Mouse (Mus musculus) intestine, embryonic 14.5 days (tissue): ENCODE data around the gene Cdc42bpg. TPM values are rescaled to one million over a fixed set of nuclear protein-coding genes. Genes with fewer than 3 reads are reported as not detected.

ENCODE experiments used
- ATAC-seq: fragments of 200-750 bp; cut with Nextera tagmentation; replicated peaks from 2 replicates; pipeline ENCODE4 v1.8.0; 2017; ENCODE audit warnings: low read depth, moderate number of reproducible peaks, moderate TSS enrichment, moderate library complexity; ENCODE audit not compliant: low FRiP score, low TSS enrichment
- DNase-seq: peaks from one replicate; pipeline ENCODE4 v3.0.0-alpha.2; 2018; ENCODE audit warnings: low spot score
- H3K27ac ChIP-seq: fragments of 300-500 bp; sonication (generic); 2 replicates; pipeline ENCODE4 v1.5.1; 2014; ENCODE audit warnings: low read depth, mild to moderate bottlenecking, control low read depth
- H3K27me3 ChIP-seq: fragments of 300-500 bp; sonication (generic); replicated peaks from 2 replicates; pipeline ENCODE4 v1.6.1; 2014; ENCODE audit warnings: low read length, control low read depth; ENCODE audit not compliant: control insufficient read depth, insufficient read depth
- H3K36me3 ChIP-seq: fragments of 300-500 bp; sonication (generic); 2 replicates; pipeline ENCODE4 v1.6.1; 2014; ENCODE audit warnings: low read length, control low read depth; ENCODE audit not compliant: control insufficient read depth, insufficient read depth
- H3K4me1 ChIP-seq: fragments of 300-500 bp; sonication (generic); replicated peaks from 2 replicates; pipeline ENCODE4 v1.6.1; 2014; ENCODE audit warnings: low read length, control low read depth, mixed read lengths; ENCODE audit not compliant: control insufficient read depth, insufficient read depth
- H3K4me2 ChIP-seq: fragments of 300-500 bp; sonication (generic); 2 replicates; pipeline ENCODE4 v1.6.1; 2014; ENCODE audit warnings: low read length
- H3K4me3 ChIP-seq: fragments of 300-500 bp; sonication (generic); 2 replicates; pipeline ENCODE4 v1.5.1; 2014; ENCODE audit warnings: low read depth, low read length, control low read depth, mixed read lengths
- H3K9ac ChIP-seq: fragments of 300-500 bp; sonication (generic); 2 replicates; pipeline ENCODE4 v1.6.1; 2014; ENCODE audit warnings: mild to moderate bottlenecking, low read length
- H3K9me3 ChIP-seq: fragments of 300-500 bp; sonication (generic); 2 replicates; pipeline ENCODE4 v1.6.1; 2016; ENCODE audit warnings: low read length, control low read depth; ENCODE audit not compliant: control insufficient read depth
- WGBS: fragments of 180-500 bp; shearing (Covaris S2); extraction: QIAGEN DNeasy Blood & Tissue Kit; methylation state at CpG from one replicate; pipeline ENCODE4 v1.1.7; 2014; 5-methylcytosine and 5-hydroxymethylcytosine counted together
- polyA plus RNA-seq: library from polyadenylated mRNA; unstranded; fragments of >200 nt; fragmentation: Nextera tagmentation; extraction: Ambion mirVana; gene quantifications from 2 replicates; pipeline ENCODE4 v1.2.1, GENCODE M21; 2014

The Cdc42bpg gene
- polyA plus RNA-seq, 1 experiment from 2014 or later: 1.5 TPM

GRCm38 (mm10) chr19:6321786-6322621, 15.7 kb downstream of the Cdc42bpg start:
- 70% methylated on average over 33 of the region's 33 CpGs for WGBS
- no peak for DNase-seq
- ATAC-seq: peak; percentile 56
- no peaks in the 10 kb centered on the region for H3K27me3 ChIP-seq
- H3K4me1 ChIP-seq: no peaks in the 10 kb centered on the region
- H3K4me3 ChIP-seq: no peak overlapping the region
- H3K9me3 ChIP-seq: no peaks in the 10 kb centered on the region
- H3K36me3 ChIP-seq: peaks cover 47% of the 10 kb centered on the region
- no peak overlapping the region for H3K9ac ChIP-seq
- no peak overlapping the region for H3K27ac ChIP-seq
- H3K4me2 ChIP-seq: no peak overlapping the region

DNA sequence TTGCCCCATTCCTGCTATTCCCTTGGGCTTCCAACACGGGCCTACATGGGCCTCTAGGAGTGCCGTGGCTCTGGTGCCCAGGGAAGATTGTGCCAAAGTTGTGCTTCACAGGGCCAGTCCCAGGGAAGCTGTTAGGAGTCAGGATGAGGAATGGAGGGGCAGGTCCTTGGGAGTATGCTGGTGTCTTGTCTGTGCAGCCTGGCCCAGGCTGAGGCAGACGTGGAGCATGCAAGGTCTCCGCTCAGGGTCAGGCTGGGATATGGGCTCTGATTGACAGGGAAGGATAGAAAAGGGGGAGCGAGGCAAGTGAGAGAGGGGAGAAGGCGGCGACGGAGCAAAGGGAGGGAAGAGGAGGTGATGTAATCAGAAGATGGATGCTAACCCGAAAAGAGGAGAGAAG, 18.5 kb downstream of the Cdc42bpg start:
- H3K4me2 ChIP-seq: no peak overlapping the region
- no peaks in the 10 kb centered on the region for H3K27me3 ChIP-seq
- no peak overlapping the region for H3K4me3 ChIP-seq
- ATAC-seq: no peak
- H3K9me3 ChIP-seq: no peaks in the 10 kb centered on the region
- no peaks in the 10 kb centered on the region for H3K4me1 ChIP-seq
- peaks cover 26% of the 10 kb centered on the region for H3K36me3 ChIP-seq
- no peak for DNase-seq
- WGBS: 85% methylated on average over 9 of the region's 9 CpGs
- no peak overlapping the region for H3K27ac ChIP-seq
- no peak overlapping the region for H3K9ac ChIP-seq

DNA sequence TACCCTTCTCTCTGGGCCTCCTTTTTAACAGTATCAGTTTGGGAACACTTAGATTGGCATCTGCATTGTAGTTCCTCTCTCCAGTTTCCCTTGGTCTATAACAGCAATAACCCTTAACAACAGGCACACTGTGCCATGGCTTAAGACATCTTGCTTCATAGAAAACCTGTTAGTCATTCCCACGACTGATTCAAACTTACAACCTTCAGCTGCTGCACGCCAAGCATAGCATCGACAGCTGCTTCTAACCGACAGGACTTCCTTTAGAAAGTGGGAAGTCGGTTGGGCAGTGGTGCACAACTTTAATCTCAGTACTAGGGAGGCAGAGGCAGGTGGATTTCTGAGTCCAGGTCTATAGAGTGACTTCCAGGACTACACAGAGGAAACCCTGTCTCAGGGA, 24.9 kb downstream of the Cdc42bpg start:
- DNase-seq: no peak
- Histone ChIP-seq H3K9me3 (no peaks in the 10 kb centered on the region), H3K27me3 (no peaks in the 10 kb centered on the region), H3K27ac (no peak overlapping the region), H3K36me3 (no peaks in the 10 kb centered on the region), H3K9ac (no peak overlapping the region), H3K4me2 (no peak overlapping the region), H3K4me1 (peaks cover 7% of the 10 kb centered on the region), H3K4me3 (no peak overlapping the region)
- ATAC-seq: no peak
- 63% methylated on average over 5 of the region's 5 CpGs for WGBS

GRCm38 (mm10) chr19:6331719-6332516, 25.7 kb downstream of the Cdc42bpg start:
- Histone ChIP-seq H3K9me3 (no peaks in the 10 kb centered on the region), H3K27ac (no peak overlapping the region), H3K36me3 (peaks cover under 1% of the 10 kb centered on the region), H3K4me2 (peak overlapping the region; percentile 35), H3K4me1 (peaks cover 13% of the 10 kb centered on the region), H3K9ac (no peak overlapping the region), H3K27me3 (no peaks in the 10 kb centered on the region), H3K4me3 (no peak overlapping the region)
- DNase-seq: peak; percentile 83
- 24% methylated on average over 13 of the region's 13 CpGs for WGBS
- ATAC-seq: no peak

DNA sequence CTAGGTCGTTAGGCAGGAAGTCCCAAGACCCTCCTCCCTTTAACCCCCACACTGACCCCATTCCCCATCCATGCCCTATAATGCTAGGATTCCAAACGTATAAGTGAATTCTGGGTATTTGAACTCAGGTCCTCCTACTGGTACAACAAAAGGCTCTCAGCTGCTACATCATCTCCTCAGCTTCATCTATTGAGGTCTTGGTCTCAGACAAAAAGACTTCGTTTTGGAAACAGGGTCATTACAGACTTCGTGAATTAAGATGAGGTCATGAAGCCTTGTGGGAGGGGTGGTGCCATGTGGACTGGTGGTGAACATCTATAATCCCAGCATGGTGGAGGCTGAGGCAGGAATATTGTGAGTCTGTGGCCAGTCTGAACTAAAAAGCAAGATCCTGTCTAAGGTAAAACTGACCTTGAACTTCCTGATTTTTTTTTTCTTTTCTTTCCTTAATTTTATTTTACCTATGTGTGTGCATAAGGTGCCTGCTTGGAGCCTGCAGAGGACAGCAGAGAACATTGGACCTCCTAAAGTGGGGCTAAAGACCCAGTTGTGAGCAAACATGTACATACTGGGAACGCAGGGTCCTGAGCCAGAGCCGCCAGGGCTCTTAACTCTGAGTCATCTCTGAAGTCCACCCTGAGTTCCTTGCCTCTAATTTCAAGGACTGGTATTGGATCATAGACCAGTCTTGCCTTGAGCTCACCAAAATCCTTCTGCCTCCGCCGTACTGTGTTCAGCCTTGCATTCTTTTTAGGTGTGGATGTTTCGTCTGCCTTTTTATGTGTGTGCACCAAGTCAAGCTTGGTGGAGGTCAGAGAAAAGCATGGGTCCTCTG, 27.7 kb downstream of the Cdc42bpg start:
- DNase-seq (no peak), ATAC-seq (peak; percentile 8; the same call in 1 of the 2 replicates)
- Histone ChIP-seq H3K27me3 (no peaks in the 10 kb centered on the region), H3K4me3 (peak overlapping the region; percentile 58; the same call in 1 of the 2 replicates), H3K4me2 (peak overlapping the region; percentile 92), H3K4me1 (peaks cover 13% of the 10 kb centered on the region), H3K27ac (peak overlapping the region; percentile 79), H3K9me3 (no peaks in the 10 kb centered on the region), H3K9ac (peak overlapping the region; percentile 34; the same call in 1 of the 2 replicates), H3K36me3 (peaks cover 22% of the 10 kb centered on the region)
- 66% methylated on average over 9 of the region's 9 CpGs for WGBS

GRCm38 (mm10) chr19:6334673-6335457, 28.6 kb downstream of the Cdc42bpg start, which contains the start of gene Men1:
TSS of gene Men1 (plus strand) at chr19:6334979.
- Histone ChIP-seq H3K4me3 (peak within 1 kb of the TSS; percentile 58), H3K36me3 (peaks cover 30% of the 10 kb centered on the region), H3K4me2 (peak within 1 kb of the TSS; percentile 92), H3K27ac (peak within 1 kb of the TSS; percentile 79), H3K9ac (peak within 1 kb of the TSS; percentile 69), H3K9me3 (no peaks in the 10 kb centered on the region), H3K27me3 (no peaks in the 10 kb centered on the region), H3K4me1 (peaks cover 13% of the 10 kb centered on the region)
- WGBS: under 1% methylated on average over 41 of the region's 43 CpGs
- DNase-seq (peak; percentile 89), ATAC-seq (peak; percentile 88)

DNA sequence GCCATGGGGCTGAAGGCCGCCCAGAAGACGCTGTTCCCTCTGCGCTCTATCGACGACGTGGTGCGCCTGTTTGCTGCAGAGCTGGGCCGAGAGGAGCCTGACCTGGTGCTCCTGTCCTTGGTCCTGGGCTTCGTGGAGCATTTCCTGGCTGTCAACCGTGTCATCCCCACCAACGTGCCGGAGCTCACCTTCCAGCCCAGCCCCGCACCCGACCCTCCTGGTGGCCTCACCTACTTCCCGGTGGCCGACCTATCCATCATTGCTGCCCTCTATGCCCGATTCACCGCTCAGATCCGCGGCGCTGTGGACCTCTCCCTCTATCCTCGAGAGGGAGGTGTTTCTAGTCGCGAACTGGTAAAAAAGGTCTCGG, 29.2 kb downstream of the Cdc42bpg start:
- ATAC-seq: no peak; the same call in 1 of the 2 replicates
- Histone ChIP-seq H3K9me3 (no peaks in the 10 kb centered on the region), H3K4me3 (peak overlapping the region; percentile 58), H3K27ac (peak overlapping the region; percentile 22; the same call in 1 of the 2 replicates), H3K27me3 (no peaks in the 10 kb centered on the region), H3K4me1 (peaks cover 16% of the 10 kb centered on the region), H3K9ac (peak overlapping the region; percentile 69), H3K4me2 (peak overlapping the region; percentile 92), H3K36me3 (peaks cover 35% of the 10 kb centered on the region)
- 1% methylated on average over 25 of the region's 25 CpGs for WGBS
- DNase-seq: peak; percentile 68
